Mouse (Mus musculus): Measurements from ENCODE around the gene Pdpr.

DNA sequence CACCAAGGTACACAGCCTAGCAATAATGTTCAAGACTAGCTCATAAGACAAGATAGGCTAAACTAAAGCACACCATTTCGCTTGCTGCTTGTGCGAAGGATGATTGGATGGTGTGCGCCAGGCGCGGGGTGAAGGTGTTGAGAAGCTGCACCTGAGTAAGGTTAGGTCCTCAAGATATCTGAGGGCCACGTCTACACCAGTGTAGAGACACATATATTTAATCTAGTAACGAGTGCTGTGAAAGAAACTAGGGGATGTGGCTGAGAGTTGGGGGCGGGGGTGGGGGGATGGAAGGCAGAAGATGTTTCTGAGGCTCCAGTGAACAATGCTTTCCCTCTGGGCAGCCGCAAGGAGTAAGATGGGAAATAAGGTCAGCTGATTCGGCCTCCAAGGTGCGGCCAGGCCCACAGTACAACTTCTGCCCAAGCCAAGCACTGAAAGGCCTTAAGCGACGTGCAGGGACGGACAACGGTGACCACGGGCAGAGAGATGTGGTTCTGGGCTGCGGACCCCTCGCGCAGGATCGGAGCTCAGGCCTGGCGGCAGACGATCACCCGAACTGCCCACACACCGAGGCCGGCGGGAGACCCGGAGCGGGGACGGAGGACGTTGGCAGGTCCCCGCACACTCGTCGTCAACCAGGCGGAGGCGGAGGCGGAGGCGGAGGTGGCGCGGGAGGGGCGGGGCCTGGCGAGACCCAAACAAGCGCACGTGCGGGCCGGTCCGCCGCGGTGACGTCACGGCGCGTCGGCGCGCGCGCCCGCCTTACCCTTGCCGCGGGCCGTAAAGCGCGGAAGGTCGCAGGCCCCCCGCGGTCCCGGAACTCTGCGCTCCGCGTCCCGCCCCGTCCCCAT is at the start of gene Pdpr:
- no peak for TF ChIP-seq CTCF (IDR thresholded peaks at IDR 0.05; ENCODE audit: control insufficient read depth, insufficient read depth, insufficient replicate concordance, low read depth, low read length)
- TF ChIP-seq POLR2A (IDR thresholded peaks at IDR 0.05; ENCODE audit: control insufficient read depth, low read depth, low read length), result peak; percentile 78
